Mouse (Mus musculus) hindbrain, embryonic 15.5 days (tissue): ENCODE data around the gene Mindy4. TPM values are rescaled to one million over a fixed set of nuclear protein-coding genes. Genes with fewer than 3 reads are reported as not detected.
A peak's percentile ranks its signal among the peaks of the same experiment; 100 is the strongest.

Experiments used
- ATAC-seq: fragments of 200-750 bp; cut with Nextera tagmentation; 2 replicates; pipeline ENCODE4 v1.8.0; 2017; ENCODE audit warnings: low read depth, moderate number of reproducible peaks, moderate TSS enrichment; ENCODE audit not compliant: low FRiP score
- H3K27ac ChIP-seq: fragments of 300-500 bp; sonication (generic); replicated peaks from 2 replicates; pipeline ENCODE4 v1.5.1; 2015; ENCODE audit warnings: mild to moderate bottlenecking, inconsistent platforms
- H3K27me3 ChIP-seq: fragments of 300-500 bp; sonication (generic); 2 replicates; pipeline ENCODE4 v1.6.1; 2015; ENCODE audit warnings: control low read depth, inconsistent platforms
- H3K36me3 ChIP-seq: fragments of 300-500 bp; sonication (generic); 2 replicates; pipeline ENCODE4 v1.6.1; 2015; ENCODE audit warnings: control low read depth, inconsistent platforms
- H3K4me1 ChIP-seq: fragments of 300-500 bp; sonication (generic); replicated peaks from 2 replicates; pipeline ENCODE4 v1.6.1; 2015; ENCODE audit warnings: control low read depth, inconsistent platforms
- H3K4me2 ChIP-seq: fragments of 300-500 bp; sonication (generic); 2 replicates; pipeline ENCODE4 v1.6.1; 2015; ENCODE audit warnings: moderate library complexity, mild to moderate bottlenecking, inconsistent platforms
- H3K4me3 ChIP-seq: fragments of 300-500 bp; sonication (generic); 2 replicates; pipeline ENCODE4 v1.5.1; 2015; ENCODE audit warnings: mild to moderate bottlenecking, inconsistent platforms
- H3K9ac ChIP-seq: fragments of 300-500 bp; sonication (generic); 2 replicates; pipeline ENCODE4 v1.6.1; 2015; ENCODE audit warnings: inconsistent platforms
- H3K9me3 ChIP-seq: fragments of 300-500 bp; sonication (generic); 2 replicates; pipeline ENCODE4 v1.6.1; 2016; ENCODE audit warnings: control low read depth, inconsistent platforms
- WGBS: fragments of 180-500 bp; shearing (Covaris S2); methylation state at CpG from one replicate; pipeline ENCODE4 v1.1.7; 2015; 5-methylcytosine and 5-hydroxymethylcytosine counted together
- polyA plus RNA-seq: library from polyadenylated mRNA; unstranded; fragments of >200 nt; fragmentation: Nextera tagmentation; extraction: Ambion mirVana; gene quantifications from 2 replicates; pipeline ENCODE4 v1.2.1, GENCODE M21; 2015

The Mindy4 gene
- polyA plus RNA-seq, 1 experiment from 2014 or later: 11.1 TPM

GRCm38 (mm10) chr6:55214541-55214940 lies 11.4 kb downstream of the Mindy4 start:
- 74% methylated on average over 3 of the region's 3 CpGs for WGBS
- no peak for ATAC-seq
- no peak overlapping the region for H3K4me2 ChIP-seq

GRCm38 (mm10) chr6:55218232-55218631 lies 15.0 kb downstream of the Mindy4 start:
- Histone ChIP-seq H3K27ac (no peak overlapping the region), H3K4me3 (no peak overlapping the region), H3K27me3 (no peaks in the 10 kb centered on the region), H3K9ac (no peak overlapping the region), H3K4me2 (no peak overlapping the region), H3K36me3 (peaks cover 16% of the 10 kb centered on the region), H3K4me1 (no peaks in the 10 kb centered on the region), H3K9me3 (no peaks in the 10 kb centered on the region)
- 88% methylated on average over 9 of the region's 9 CpGs for WGBS
- ATAC-seq: no peak

More at GRCm38 (mm10) chr6:55214541-55214940, 11.4 kb downstream of the Mindy4 start:
- H3K4me1 ChIP-seq: no peaks in the 10 kb centered on the region
- H3K4me3 ChIP-seq: no peak overlapping the region
- no peaks in the 10 kb centered on the region for H3K9me3 ChIP-seq
- H3K9ac ChIP-seq: no peak overlapping the region
- no peak overlapping the region for H3K27ac ChIP-seq
- H3K27me3 ChIP-seq: no peaks in the 10 kb centered on the region
- H3K36me3 ChIP-seq: peaks cover 17% of the 10 kb centered on the region

- Histone ChIP-seq H3K27ac (no peak overlapping the region), H3K27me3 (no peaks in the 10 kb centered on the region), H3K4me2 (no peak overlapping the region), H3K4me3 (no peak overlapping the region), H3K9ac (no peak overlapping the region), H3K36me3 (peaks cover 15% of the 10 kb centered on the region), H3K9me3 (no peaks in the 10 kb centered on the region), H3K4me1 (no peaks in the 10 kb centered on the region)
- ATAC-seq: no peak
- WGBS: 92% methylated on average over 8 of the region's 8 CpGs
Measured at GRCm38 (mm10) chr6:55223986-55224385, 20.8 kb downstream of the Mindy4 start.

GRCm38 (mm10) chr6:55230048-55230447 lies 26.9 kb downstream of the Mindy4 start:
- no peak overlapping the region for H3K4me3 ChIP-seq
- no peak for ATAC-seq
- WGBS: 81% methylated on average over 8 of the region's 8 CpGs
- no peak overlapping the region for H3K9ac ChIP-seq
- H3K27ac ChIP-seq: no peak overlapping the region
- H3K4me1 ChIP-seq: no peaks in the 10 kb centered on the region
- no peaks in the 10 kb centered on the region for H3K9me3 ChIP-seq
- H3K36me3 ChIP-seq: peaks cover 5% of the 10 kb centered on the region; the same call in 1 of the 2 replicates
- H3K4me2 ChIP-seq: no peak overlapping the region
- H3K27me3 ChIP-seq: no peaks in the 10 kb centered on the region

- Histone ChIP-seq H3K4me3 (no peak overlapping the region), H3K9ac (no peak overlapping the region), H3K4me2 (no peak overlapping the region), H3K27ac (no peak overlapping the region), H3K36me3 (peaks cover 5% of the 10 kb centered on the region; the same call in 1 of the 2 replicates), H3K9me3 (no peaks in the 10 kb centered on the region), H3K4me1 (no peaks in the 10 kb centered on the region), H3K27me3 (no peaks in the 10 kb centered on the region)
- no peak for ATAC-seq
- 93% methylated on average over 7 of the region's 7 CpGs for WGBS
Measured at GRCm38 (mm10) chr6:55232101-55232500, 28.9 kb downstream of the Mindy4 start.

GRCm38 (mm10) chr6:55232524-55233264 lies 29.5 kb downstream of the Mindy4 start:
- Histone ChIP-seq H3K27ac (no peak overlapping the region), H3K4me2 (no peak overlapping the region), H3K9ac (no peak overlapping the region), H3K4me1 (no peaks in the 10 kb centered on the region), H3K36me3 (peaks cover 5% of the 10 kb centered on the region; the same call in 1 of the 2 replicates), H3K9me3 (no peaks in the 10 kb centered on the region), H3K27me3 (no peaks in the 10 kb centered on the region), H3K4me3 (no peak overlapping the region)
- ATAC-seq: peak; percentile 73
- WGBS: 57% methylated on average over 3 of the region's 3 CpGs

GRCm38 (mm10) chr6:55233326-55233725 lies 30.1 kb downstream of the Mindy4 start:
- Histone ChIP-seq H3K9ac (no peak overlapping the region), H3K4me2 (no peak overlapping the region), H3K4me3 (no peak overlapping the region), H3K4me1 (no peaks in the 10 kb centered on the region), H3K9me3 (no peaks in the 10 kb centered on the region), H3K36me3 (peaks cover 5% of the 10 kb centered on the region; the same call in 1 of the 2 replicates), H3K27ac (no peak overlapping the region), H3K27me3 (no peaks in the 10 kb centered on the region)
- no peak for ATAC-seq
- whole genome bisulfite sequencing: 95% methylated on average over 5 of the region's 5 CpGs

GRCm38 (mm10) chr6:55234636-55235035 lies 31.5 kb downstream of the Mindy4 start:
- H3K27ac ChIP-seq: no peak overlapping the region
- peaks cover 5% of the 10 kb centered on the region; the same call in 1 of the 2 replicates for H3K36me3 ChIP-seq
- H3K27me3 ChIP-seq: no peaks in the 10 kb centered on the region
- WGBS: 91% methylated on average over 6 of the region's 6 CpGs
- H3K9ac ChIP-seq: no peak overlapping the region
- no peak for ATAC-seq
- H3K4me2 ChIP-seq: no peak overlapping the region
- H3K4me1 ChIP-seq: no peaks in the 10 kb centered on the region
- H3K4me3 ChIP-seq: no peak overlapping the region
- no peaks in the 10 kb centered on the region for H3K9me3 ChIP-seq

- 84% methylated on average over 4 of the region's 4 CpGs for WGBS
- no peak overlapping the region for H3K4me2 ChIP-seq
- H3K27ac ChIP-seq: no peak overlapping the region
- no peaks in the 10 kb centered on the region for H3K9me3 ChIP-seq
- no peaks in the 10 kb centered on the region for H3K4me1 ChIP-seq
- no peak overlapping the region for H3K9ac ChIP-seq
- H3K36me3 ChIP-seq: peaks cover 3% of the 10 kb centered on the region; the same call in 1 of the 2 replicates
- no peak for ATAC-seq
- H3K27me3 ChIP-seq: no peaks in the 10 kb centered on the region
- H3K4me3 ChIP-seq: no peak overlapping the region
Measured at GRCm38 (mm10) chr6:55235733-55236132, 32.5 kb downstream of the Mindy4 start.

- no peaks in the 10 kb centered on the region for H3K4me1 ChIP-seq
- H3K9ac ChIP-seq: no peak overlapping the region
- ATAC-seq: no peak
- no peaks in the 10 kb centered on the region for H3K27me3 ChIP-seq
- H3K4me3 ChIP-seq: no peak overlapping the region
- 52% methylated on average over 8 of the region's 8 CpGs for whole genome bisulfite sequencing
- no peak overlapping the region for H3K4me2 ChIP-seq
- no peak overlapping the region for H3K27ac ChIP-seq
- H3K36me3 ChIP-seq: no peaks in the 10 kb centered on the region
- no peaks in the 10 kb centered on the region for H3K9me3 ChIP-seq
Measured at GRCm38 (mm10) chr6:55239931-55240330, 36.7 kb downstream of the Mindy4 start.

GRCm38 (mm10) chr6:55240591-55241260 lies 37.5 kb downstream of the Mindy4 start:
- Histone ChIP-seq H3K4me2 (no peak overlapping the region), H3K9ac (no peak overlapping the region), H3K27ac (no peak overlapping the region), H3K4me1 (no peaks in the 10 kb centered on the region), H3K36me3 (no peaks in the 10 kb centered on the region), H3K4me3 (no peak overlapping the region), H3K27me3 (no peaks in the 10 kb centered on the region), H3K9me3 (no peaks in the 10 kb centered on the region)
- ATAC-seq: no peak
- 87% methylated on average over 9 of the region's 9 CpGs for WGBS

- no peak overlapping the region for H3K27ac ChIP-seq
- no peaks in the 10 kb centered on the region for H3K27me3 ChIP-seq
- H3K4me3 ChIP-seq: no peak overlapping the region
- no peak overlapping the region for H3K4me2 ChIP-seq
- no peak overlapping the region for H3K9ac ChIP-seq
- H3K36me3 ChIP-seq: no peaks in the 10 kb centered on the region
- 76% methylated on average over 5 of the region's 5 CpGs for WGBS
- no peaks in the 10 kb centered on the region for H3K9me3 ChIP-seq
- no peak for ATAC-seq
- H3K4me1 ChIP-seq: no peaks in the 10 kb centered on the region
Measured at GRCm38 (mm10) chr6:55241479-55241878, 38.3 kb downstream of the Mindy4 start.
